In genomic region chr13:67484424-67484811, GRCm38 (mm10) we compare ENCODE assay signal across 8 mouse cellular contexts. TPM values are rescaled to one million over a fixed set of nuclear protein-coding genes. Genes with fewer than 3 reads are reported as not detected.
DNase-seq lines count a peak whose midpoint lies in the region; ATAC-seq and TF ChIP-seq lines count a peak whose summit lies in the region.

No protein-coding gene starts in this region.

- DNase-seq in kidney, postnatal 36 days, result no peak
- no peak for DNase-seq in G1E (ENCODE audit: low spot score)
- no peak for DNase-seq in forebrain, embryonic 10.5 days (ENCODE audit: extremely low spot score, low spot score)
- DNase-seq in left cerebral cortex, postnatal 25 days (ENCODE audit: low spot score in 2 of 2), result no peak
- no peak for DNase-seq in layer of hippocampus, adult 18-20 months (ENCODE audit: low spot score in 2 of 2)

- intact Hi-C loops in left cerebral cortex, postnatal 25 days (cut with DNase I), result loop anchor here (1.0 kb wide), 3 partner anchors 16 to 42 kb away; partner anchors contain the start of genes Gm26965, Zfp58, Zfp87 and Zfp874a

- H3K4me1 ChIP-seq in kidney, embryonic 14.5 days (ENCODE audit: control insufficient read depth, insufficient read depth, low read length), result no peaks in the 10 kb centered on the region
- peaks cover 31% of the 10 kb centered on the region for H3K4me1 ChIP-seq in G1E (ENCODE audit: insufficient read depth, low read depth, low read length)
- peaks cover 13% of the 10 kb centered on the region for H3K4me1 ChIP-seq in forebrain, embryonic 10.5 days
- peaks cover 6% of the 10 kb centered on the region for H3K4me1 ChIP-seq in limb, embryonic 13.5 days
- no peaks in the 10 kb centered on the region for H3K4me1 ChIP-seq in neural tube, embryonic 12.5 days

- H3K4me3 ChIP-seq in kidney, embryonic 14.5 days (ENCODE audit: low read length), result peak overlapping the region; percentile 62
- peak overlapping the region; percentile 73 for H3K4me3 ChIP-seq in G1E (ENCODE audit: low read depth, low read length)
- peak overlapping the region; percentile 66 for H3K4me3 ChIP-seq in forebrain, embryonic 10.5 days
- peak overlapping the region; percentile 65 for H3K4me3 ChIP-seq in limb, embryonic 13.5 days
- H3K4me3 ChIP-seq in neural tube, embryonic 12.5 days, result peak overlapping the region; percentile 57

- TF ChIP-seq CTCF in G1E (IDR thresholded peaks at IDR 0.05; ENCODE audit: low read depth, low read length), result no peak

- peak overlapping the region; percentile 50 for H3K4me2 ChIP-seq in kidney, embryonic 14.5 days (replicated peaks; ENCODE audit: low read depth, low read length)
- peak overlapping the region; percentile 64 for H3K4me2 ChIP-seq in limb, embryonic 13.5 days (replicated peaks)
- peak overlapping the region; percentile 70 for H3K4me2 ChIP-seq in neural tube, embryonic 12.5 days (replicated peaks)

- H3K27me3 ChIP-seq in kidney, embryonic 14.5 days (ENCODE audit: control insufficient read depth, insufficient read depth, low read length), result no peaks in the 10 kb centered on the region
- H3K27me3 ChIP-seq in G1E (ENCODE audit: insufficient read depth, low read length), result no peaks in the 10 kb centered on the region
- no peaks in the 10 kb centered on the region for H3K27me3 ChIP-seq in forebrain, embryonic 10.5 days (ENCODE audit: poor library complexity, severe bottlenecking)
- no peaks in the 10 kb centered on the region for H3K27me3 ChIP-seq in limb, embryonic 13.5 days
- no peaks in the 10 kb centered on the region for H3K27me3 ChIP-seq in neural tube, embryonic 12.5 days (replicated peaks)

- no peaks in the 10 kb centered on the region for H3K9me3 ChIP-seq in kidney, embryonic 14.5 days (ENCODE audit: control insufficient read depth, low read length)
- H3K9me3 ChIP-seq in G1E (replicated peaks), result no peaks in the 10 kb centered on the region
- H3K9me3 ChIP-seq in forebrain, embryonic 10.5 days, result no peaks in the 10 kb centered on the region
- H3K9me3 ChIP-seq in limb, embryonic 13.5 days, result peaks cover 6% of the 10 kb centered on the region; the same call in 1 of the 2 replicates
- H3K9me3 ChIP-seq in neural tube, embryonic 12.5 days, result no peaks in the 10 kb centered on the region

- no peak overlapping the region for H3K27ac ChIP-seq in kidney, embryonic 14.5 days (ENCODE audit: low read depth, low read length)
- H3K27ac ChIP-seq in forebrain, embryonic 10.5 days, result peak overlapping the region; percentile 76
- H3K27ac ChIP-seq in limb, embryonic 13.5 days, result peak overlapping the region; percentile 28; the same call in 1 of the 2 replicates
- no peak overlapping the region for H3K27ac ChIP-seq in neural tube, embryonic 12.5 days

- ATAC-seq in kidney, embryonic 14.5 days (ENCODE audit: low FRiP score, low TSS enrichment), result peak; percentile 48; the same call in 1 of the 2 replicates
- no peak for ATAC-seq in G1E (ENCODE audit: extremely low read depth, insufficient number of reproducible peaks, low FRiP score, poor library complexity, severe bottlenecking)
- peak; percentile 62 for ATAC-seq in limb, embryonic 13.5 days (ENCODE audit: low FRiP score, low read depth)
- ATAC-seq in neural tube, embryonic 12.5 days (ENCODE audit: low FRiP score, low read depth), result peak; percentile 75

- 43% methylated on average over 8 of the region's 8 CpGs for WGBS in kidney, embryonic 14.5 days
- whole genome bisulfite sequencing in forebrain, embryonic 10.5 days, result 56% methylated on average over 8 of the region's 8 CpGs
- WGBS in limb, embryonic 13.5 days, result 45% methylated on average over 8 of the region's 8 CpGs
- 48% methylated on average over 8 of the region's 8 CpGs for WGBS in neural tube, embryonic 12.5 days

- peak overlapping the region; percentile 58 for H3K9ac ChIP-seq in kidney, embryonic 14.5 days (ENCODE audit: low read depth, low read length)
- peak overlapping the region; percentile 72 for H3K9ac ChIP-seq in limb, embryonic 13.5 days
- H3K9ac ChIP-seq in neural tube, embryonic 12.5 days, result peak overlapping the region; percentile 49

- no peaks in the 10 kb centered on the region for H3K36me3 ChIP-seq in kidney, embryonic 14.5 days (ENCODE audit: control insufficient read depth, insufficient read depth, low read length)
- peaks cover 24% of the 10 kb centered on the region for H3K36me3 ChIP-seq in G1E (replicated peaks)
- peaks cover 25% of the 10 kb centered on the region for H3K36me3 ChIP-seq in forebrain, embryonic 10.5 days (replicated peaks)
- peaks cover 29% of the 10 kb centered on the region for H3K36me3 ChIP-seq in limb, embryonic 13.5 days
- H3K36me3 ChIP-seq in neural tube, embryonic 12.5 days, result peaks cover 10% of the 10 kb centered on the region

RNA-seq across cellular contexts. Expression of gene Zfp874b, which starts 0.4 kb away (rescaled TPM):
- 2.2 and 2.3 TPM in 2 replicates for polyA plus RNA-seq in kidney, embryonic 14.5 days (2014; fragmentation: Nextera tagmentation; extraction: Ambion mirVana)
- total RNA-seq in G1E (2014; fragmentation: Nextera tagmentation) (32.2 and 37.7 TPM in 2 replicates), G1E (2017) (18.6 and 22.0 TPM in 2 replicates)
- polyA plus RNA-seq in G1E (2012), result 0.63 and 0.69 TPM in 2 replicates
- polyA plus RNA-seq in forebrain, embryonic 10.5 days (2016; fragmentation: Nextera tagmentation; extraction: Ambion mirVana), result 1.4 TPM in 2 replicates
- polyA plus RNA-seq in limb, embryonic 13.5 days (2015; fragmentation: Nextera tagmentation; extraction: Ambion mirVana), result 3.2 and 3.8 TPM in 2 replicates
- 2.2 TPM in 2 replicates for polyA plus RNA-seq in neural tube, embryonic 12.5 days (2016; fragmentation: Nextera tagmentation; extraction: Ambion mirVana)
- 10 to 100 TPM; 17.7 to 19.4 TPM for total RNA-seq in left cerebral cortex, postnatal 25 days (2021)
- total RNA-seq in layer of hippocampus, adult 18-20 months (2021), result 10 to 100 TPM; 14.8 to 19.0 TPM

RNA-seq across cellular contexts. Expression of gene Zfp58, which starts 15.9 kb away (rescaled TPM):
- 13.5 and 16.7 TPM in 2 replicates for polyA plus RNA-seq in kidney, embryonic 14.5 days (2014; fragmentation: Nextera tagmentation; extraction: Ambion mirVana)
- total RNA-seq in G1E (2014; fragmentation: Nextera tagmentation) (18.7 and 26.3 TPM in 2 replicates), G1E (2017) (13.6 and 14.2 TPM in 2 replicates)
- 0.40 and 0.80 TPM in 2 replicates for polyA plus RNA-seq in G1E (2012)
- polyA plus RNA-seq in forebrain, embryonic 10.5 days (2016; fragmentation: Nextera tagmentation; extraction: Ambion mirVana), result 14.6 and 14.8 TPM in 2 replicates
- 21.4 and 22.1 TPM in 2 replicates for polyA plus RNA-seq in limb, embryonic 13.5 days (2015; fragmentation: Nextera tagmentation; extraction: Ambion mirVana)
- polyA plus RNA-seq in neural tube, embryonic 12.5 days (2016; fragmentation: Nextera tagmentation; extraction: Ambion mirVana), result 13.7 and 14.7 TPM in 2 replicates
- total RNA-seq in left cerebral cortex, postnatal 25 days (2021), result 1 to 10 TPM; 6.0 to 8.1 TPM
- 1 to 10 TPM; 8.6 to 9.9 TPM for total RNA-seq in layer of hippocampus, adult 18-20 months (2021)

RNA-seq across cellular contexts. Expression of gene Zfp874a, which starts 33.0 kb away (rescaled TPM):
- polyA plus RNA-seq in kidney, embryonic 14.5 days (2014; fragmentation: Nextera tagmentation; extraction: Ambion mirVana), result 5.6 and 10.4 TPM in 2 replicates
- 35.1 and 39.2 TPM in 2 replicates for total RNA-seq in G1E (2014; fragmentation: Nextera tagmentation)
- 11.3 and 13.2 TPM in 2 replicates for total RNA-seq in G1E (2017)
- 0.45 and 0.70 TPM in 2 replicates for polyA plus RNA-seq in G1E (2012)
- polyA plus RNA-seq in forebrain, embryonic 10.5 days (2016; fragmentation: Nextera tagmentation; extraction: Ambion mirVana), result 6.3 and 7.5 TPM in 2 replicates
- 11.5 and 11.6 TPM in 2 replicates for polyA plus RNA-seq in limb, embryonic 13.5 days (2015; fragmentation: Nextera tagmentation; extraction: Ambion mirVana)
- polyA plus RNA-seq in neural tube, embryonic 12.5 days (2016; fragmentation: Nextera tagmentation; extraction: Ambion mirVana), result 6.7 and 7.0 TPM in 2 replicates
- 10 to 100 TPM; 10.8 to 14.1 TPM for total RNA-seq in left cerebral cortex, postnatal 25 days (2021)
- total RNA-seq in layer of hippocampus, adult 18-20 months (2021), result 10 to 100 TPM; 13.2 to 14.5 TPM

RNA-seq across cellular contexts. Expression of gene Gm26965, which starts 41.5 kb away (rescaled TPM):
- polyA plus RNA-seq in kidney, embryonic 14.5 days (2014; fragmentation: Nextera tagmentation; extraction: Ambion mirVana), result not detected in 2 replicates
- total RNA-seq in G1E (2014; fragmentation: Nextera tagmentation), result 3.2 and 4.3 TPM in 2 replicates
- total RNA-seq in G1E (2017), result 0.55 TPM in 1 of 2 replicates, not detected in the other
- not detected in 2 replicates for polyA plus RNA-seq in G1E (2012)
- not detected in 2 replicates for polyA plus RNA-seq in forebrain, embryonic 10.5 days (2016; fragmentation: Nextera tagmentation; extraction: Ambion mirVana)
- polyA plus RNA-seq in limb, embryonic 13.5 days (2015; fragmentation: Nextera tagmentation; extraction: Ambion mirVana), result not detected in 2 replicates
- polyA plus RNA-seq in neural tube, embryonic 12.5 days (2016; fragmentation: Nextera tagmentation; extraction: Ambion mirVana), result not detected in 2 replicates
- total RNA-seq in left cerebral cortex, postnatal 25 days (2021), result not detected
- total RNA-seq in layer of hippocampus, adult 18-20 months (2021), result under 1 TPM in 1 of 2 experiments, not detected in 1; 0.81 TPM

RNA-seq across cellular contexts. Expression of gene Zfp87, which starts 41.6 kb away (rescaled TPM):
- 22.5 and 28.5 TPM in 2 replicates for polyA plus RNA-seq in kidney, embryonic 14.5 days (2014; fragmentation: Nextera tagmentation; extraction: Ambion mirVana)
- total RNA-seq in G1E (2014; fragmentation: Nextera tagmentation) (35.0 and 43.3 TPM in 2 replicates), G1E (2017) (31.5 and 32.8 TPM in 2 replicates)
- 0.86 and 1.3 TPM in 2 replicates for polyA plus RNA-seq in G1E (2012)
- polyA plus RNA-seq in forebrain, embryonic 10.5 days (2016; fragmentation: Nextera tagmentation; extraction: Ambion mirVana), result 21.8 and 22.4 TPM in 2 replicates
- 25.4 and 26.5 TPM in 2 replicates for polyA plus RNA-seq in limb, embryonic 13.5 days (2015; fragmentation: Nextera tagmentation; extraction: Ambion mirVana)
- polyA plus RNA-seq in neural tube, embryonic 12.5 days (2016; fragmentation: Nextera tagmentation; extraction: Ambion mirVana), result 34.9 and 35.9 TPM in 2 replicates
- 10 to 100 TPM; 20.3 to 22.9 TPM for total RNA-seq in left cerebral cortex, postnatal 25 days (2021)
- total RNA-seq in layer of hippocampus, adult 18-20 months (2021), result 10 to 100 TPM; 18.7 to 20.7 TPM

Comparison
In these comparisons a context has a peak if more than half of its experiments do, and no peak if none do; other contexts are left out.
1. H3K27ac ChIP-seq: peak in forebrain, embryonic 10.5 days (single experiment) and limb, embryonic 13.5 days (single experiment); none in kidney, embryonic 14.5 days (single experiment) and neural tube, embryonic 12.5 days (single experiment).
2. Peak in every context shown above with its lines, with median percentiles within 50 percentile points of each other: H3K4me2 ChIP-seq, H3K4me3 ChIP-seq and H3K9ac ChIP-seq.